Mouse (Mus musculus) adrenal gland, postnatal 36 days (tissue): ENCODE results near the gene Tmem9b. TPM values are rescaled to one million over a fixed set of nuclear protein-coding genes. Genes with fewer than 3 reads are reported as not detected.

Experiments used
- DNase-seq, 2 experiments: peaks; one replicate each; pipeline ENCODE4 v3.0.0; 2021; ENCODE audit warnings: mixed read lengths in 1 of 2
- total RNA-seq, 2 experiments: library from RNA; stranded (reverse); gene quantifications; 2 replicates each; pipeline ENCODE4 v1.2.3; 2021

Gene Tmem9b
- total RNA-seq, 2 experiments from 2014 or later, result 43.9 to 47.2 TPM

DNA sequence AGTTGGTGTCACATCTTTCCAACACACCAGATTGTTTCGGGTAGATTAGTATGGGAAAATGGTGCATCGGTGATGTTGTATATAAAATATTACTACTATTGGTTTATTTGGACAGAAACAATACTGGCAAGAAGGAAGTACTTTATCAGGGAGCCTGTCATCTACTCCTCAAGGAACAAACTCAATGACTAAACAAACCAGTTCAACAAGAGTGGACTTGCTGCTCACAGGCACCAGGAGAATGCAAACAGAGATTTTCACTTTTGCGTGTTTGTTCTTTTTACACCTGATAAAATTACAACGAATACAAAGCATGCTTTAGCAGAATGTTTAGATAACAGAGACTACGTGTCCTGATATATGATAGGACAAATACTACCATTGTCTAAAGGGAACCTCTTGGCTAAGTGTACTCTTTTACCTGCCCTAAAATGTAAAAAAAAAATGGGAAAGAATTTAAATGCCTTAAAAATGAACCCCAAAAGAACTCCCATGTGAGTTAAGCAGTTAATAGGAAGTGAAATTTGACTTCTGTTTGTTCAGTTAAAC, 12.8 kb downstream of the Tmem9b start:
- no peak for DNase-seq

GRCm38 (mm10) chr7:109734806-109735205, 17.9 kb downstream of the Tmem9b start:
- peak; percentile 48 to 63 for DNase-seq

- no peak for DNase-seq
These were observed 21.0 kb downstream of the Tmem9b start, which contains the start of gene Ascl3 for GRCm38 (mm10) chr7:109731626-109732025. Gene Ascl3 (minus strand): TSS chr7:109731726.

- DNase-seq, result no peak
These were observed 29.0 kb downstream of the Tmem9b start, which contains the start of gene BC051019 for GRCm38 (mm10) chr7:109723697-109724096. Gene BC051019 (minus strand): TSS chr7:109723850.

GRCm38 (mm10) chr7:109723114-109723513, 29.6 kb downstream of the Tmem9b start:
- DNase-seq, result no peak

DNA sequence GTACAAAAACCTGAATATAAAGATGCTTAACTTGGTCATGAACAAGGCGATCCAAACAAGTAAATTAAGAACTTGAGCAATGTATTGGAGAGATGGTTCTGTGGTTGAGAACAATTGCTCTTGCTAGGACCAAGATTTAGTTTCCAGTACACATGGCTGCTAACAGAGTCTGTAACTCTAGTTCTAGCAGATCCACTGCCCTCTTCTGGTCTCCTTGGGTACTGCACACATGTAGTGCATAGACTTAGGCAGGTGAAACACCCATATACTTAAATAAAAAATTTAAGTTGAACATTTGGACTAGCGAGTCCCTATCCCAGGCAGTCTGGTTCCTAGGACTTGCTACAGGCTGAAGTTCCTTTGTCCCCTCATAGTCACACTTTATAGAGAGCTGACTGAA, 30.1 kb downstream of the Tmem9b start:
- no peak for DNase-seq

DNA sequence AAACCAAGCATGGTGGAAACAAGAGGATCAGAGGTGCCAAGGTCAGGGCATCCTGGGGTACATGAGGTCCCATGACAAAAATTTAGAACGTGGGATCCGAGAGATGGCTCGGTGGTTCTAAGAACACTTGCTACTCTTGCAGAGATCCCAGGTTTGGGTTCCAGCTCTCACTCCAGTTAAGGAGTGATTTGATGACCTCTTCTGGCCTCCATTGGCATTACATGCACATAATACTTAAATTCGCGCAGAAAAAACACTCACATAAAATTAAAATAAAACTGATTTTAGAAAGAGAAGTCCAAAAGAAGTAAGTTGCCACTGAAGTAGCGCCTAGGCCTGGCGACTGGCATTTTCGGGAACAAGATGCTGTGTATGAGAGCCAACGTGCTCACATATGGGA, 33.4 kb downstream of the Tmem9b start:
- peak in 1 of 2 experiments; percentile 53 for DNase-seq

- DNase-seq, result no peak
These were observed 39.2 kb downstream of the Tmem9b start for GRCm38 (mm10) chr7:109713434-109713982.

- no peak for DNase-seq
These were observed 40.5 kb downstream of the Tmem9b start for GRCm38 (mm10) chr7:109712198-109712597.

DNA sequence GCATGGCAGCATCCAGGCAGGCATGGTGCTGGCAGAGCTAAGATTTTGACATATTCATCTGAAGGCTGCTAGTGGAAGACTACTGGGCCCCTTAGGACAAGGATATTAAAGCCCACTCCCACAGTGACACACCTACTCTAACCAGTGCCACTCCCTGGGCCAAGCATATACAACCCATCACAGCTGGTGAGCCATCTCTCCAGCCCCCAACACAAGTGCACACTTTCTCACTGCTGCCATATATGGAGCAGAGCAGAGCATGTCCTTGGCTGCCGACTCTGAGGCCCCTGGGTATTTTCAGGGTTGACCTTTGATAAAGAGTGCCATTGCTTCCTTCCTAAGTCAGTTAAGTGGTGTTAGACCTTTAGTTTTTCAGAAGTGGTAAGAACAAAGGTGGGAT, 42.6 kb downstream of the Tmem9b start:
- DNase-seq, result peak in 1 of 2 experiments; percentile 10

DNA sequence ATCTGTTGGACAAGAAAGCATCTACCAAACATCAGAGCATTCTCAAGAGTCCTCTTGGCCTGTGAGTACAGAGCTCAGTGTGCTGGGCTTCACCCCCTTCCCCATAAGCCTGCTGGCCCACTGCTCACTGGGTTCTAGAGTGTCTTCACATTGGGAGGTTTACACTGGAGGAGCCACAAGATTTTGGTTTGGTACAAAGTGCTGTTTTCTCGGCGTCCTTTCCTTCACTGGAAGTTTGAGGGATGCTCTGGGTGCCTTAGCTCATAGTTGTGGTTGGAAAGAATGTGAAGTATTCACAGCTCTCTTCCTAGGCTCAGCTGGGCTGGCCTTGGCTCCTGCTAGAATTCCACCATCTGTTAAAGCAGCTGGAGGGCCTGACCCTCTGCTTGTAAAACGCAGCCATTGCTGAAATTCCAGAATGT, 43.7 kb downstream of the Tmem9b start:
- peak in 1 of 2 experiments; percentile 14 for DNase-seq

DNA sequence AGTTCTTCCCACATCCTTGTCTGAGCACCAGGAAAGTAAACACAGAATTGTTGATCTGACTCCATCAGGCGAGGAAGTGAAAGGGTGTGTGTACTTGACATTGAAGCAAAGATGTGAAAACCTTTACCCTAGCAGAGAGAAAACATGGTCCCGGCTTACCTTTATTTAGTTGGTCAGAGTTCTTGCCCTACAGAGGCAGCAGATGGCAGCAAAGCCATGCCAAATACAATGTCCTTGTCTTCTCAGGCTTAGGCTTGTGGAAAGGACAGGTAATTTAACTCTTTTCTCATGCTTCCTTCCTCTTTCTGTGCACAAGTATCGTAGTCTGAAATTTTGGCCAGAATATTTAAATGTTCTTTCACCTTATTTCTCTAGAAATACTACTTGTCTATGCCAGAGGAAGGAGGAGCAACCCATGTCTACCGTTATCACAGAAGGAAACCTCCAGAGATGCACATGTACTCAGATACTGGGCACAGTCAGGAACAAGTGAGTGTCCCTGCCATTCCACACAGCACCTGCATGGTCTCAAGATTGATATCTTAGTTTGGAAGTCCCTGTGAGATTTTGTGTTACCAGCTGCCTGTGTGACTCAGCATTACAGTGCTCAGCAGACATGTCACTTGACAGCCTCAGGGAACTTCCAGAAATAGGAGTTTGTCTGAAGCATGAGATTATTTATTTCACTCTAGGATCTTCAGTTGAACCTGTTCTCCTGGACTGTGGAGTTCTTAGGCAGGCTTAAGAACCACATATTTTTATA, 45.5 kb downstream of the Tmem9b start:
- peak; percentile 46 to 68 for DNase-seq

GRCm38 (mm10) chr7:109704461-109704860, 48.2 kb downstream of the Tmem9b start:
- no peak for DNase-seq

DNA sequence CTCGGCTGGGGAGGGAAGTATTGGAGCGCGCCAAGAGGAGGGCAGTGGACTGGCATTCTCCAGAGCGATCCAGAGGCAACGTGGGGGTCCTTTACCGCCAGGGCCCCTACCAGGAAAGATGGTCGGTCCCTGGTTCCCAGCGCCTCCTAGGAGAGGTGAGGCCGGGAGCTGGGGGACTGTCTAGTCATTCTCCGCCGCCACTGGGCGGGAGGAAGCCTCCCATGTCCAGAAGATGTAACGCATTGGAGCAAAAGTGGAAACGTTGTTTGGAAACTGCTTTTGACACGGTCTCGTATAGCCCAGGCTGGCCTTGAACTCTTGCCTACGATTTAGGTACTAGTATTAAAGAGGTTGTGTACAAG, 48.7 kb downstream of the Tmem9b start:
- no peak for DNase-seq

DNA sequence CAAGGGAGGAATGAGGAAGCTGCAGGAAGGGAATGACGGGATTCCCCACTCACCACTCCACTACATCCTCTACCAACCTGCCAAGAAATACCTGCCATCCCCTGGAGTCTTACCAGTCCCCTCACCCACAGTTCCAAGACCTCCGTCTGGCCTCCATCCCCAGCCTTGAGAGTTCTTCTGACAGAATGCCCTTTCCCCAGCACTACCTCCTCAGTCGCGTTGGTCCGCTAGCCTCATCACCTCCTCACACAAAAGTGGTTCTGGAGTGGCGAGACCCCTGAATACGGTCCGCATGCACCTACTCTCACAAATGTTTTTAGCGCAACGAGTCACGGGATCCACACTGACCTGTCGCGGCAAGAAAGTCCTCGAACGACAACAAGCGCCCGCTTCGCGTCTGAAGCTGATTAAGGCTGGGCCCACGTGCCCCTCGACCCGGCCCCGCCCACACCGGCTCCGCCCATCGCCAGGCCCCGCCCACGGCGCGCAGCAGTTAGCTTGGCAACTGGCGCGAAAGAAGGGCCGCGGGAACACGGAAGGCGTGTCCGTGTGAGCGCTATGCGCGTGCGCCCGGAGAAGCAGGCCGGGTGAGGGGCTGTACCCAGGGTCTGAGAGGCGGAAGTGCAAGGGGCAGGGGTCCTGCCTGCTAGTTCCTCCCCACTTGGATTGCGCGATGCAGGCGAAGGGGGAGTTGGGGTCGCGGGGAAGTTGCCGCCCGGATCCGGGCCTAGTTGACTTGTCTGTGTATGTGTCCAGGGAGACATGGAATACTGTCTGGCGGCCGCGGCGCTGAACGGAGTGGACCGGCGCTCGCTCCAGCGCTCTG, 49.3 kb downstream of the Tmem9b start, which contains the start of the genes St5 and Akip1:
Gene St5, minus strand, starts transcription at position 416 of the 826 bp plus-strand sequence.
Gene Akip1, plus strand, starts transcription at position 501 of the 826 bp plus-strand sequence.
- peak; percentile 99 for DNase-seq

DNA sequence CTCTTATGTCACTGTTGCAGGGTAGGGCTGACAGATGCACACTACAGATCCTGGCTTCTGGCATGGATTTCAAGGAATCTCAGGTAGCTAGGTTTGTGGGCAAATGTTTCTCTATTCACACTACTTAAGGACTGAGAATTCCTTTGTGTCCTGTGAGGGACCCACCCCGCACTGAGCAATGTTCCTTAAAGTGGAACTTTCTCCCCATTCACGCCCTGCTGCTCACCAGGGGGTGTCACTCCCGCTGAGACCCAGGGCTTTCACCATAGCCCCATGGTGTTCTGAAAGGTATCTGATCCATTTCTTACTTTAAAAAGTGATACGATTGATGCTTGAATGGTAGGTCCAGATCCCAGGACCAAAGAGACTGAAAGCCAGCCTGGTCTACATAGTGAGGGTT, 50.0 kb downstream of the Tmem9b start:
- DNase-seq, result no peak

- no peak for DNase-seq
These were observed 52.5 kb downstream of the Tmem9b start for GRCm38 (mm10) chr7:109700213-109700612.

GRCm38 (mm10) chr7:109695339-109695726, 57.3 kb downstream of the Tmem9b start:
- DNase-seq, result no peak

DNA sequence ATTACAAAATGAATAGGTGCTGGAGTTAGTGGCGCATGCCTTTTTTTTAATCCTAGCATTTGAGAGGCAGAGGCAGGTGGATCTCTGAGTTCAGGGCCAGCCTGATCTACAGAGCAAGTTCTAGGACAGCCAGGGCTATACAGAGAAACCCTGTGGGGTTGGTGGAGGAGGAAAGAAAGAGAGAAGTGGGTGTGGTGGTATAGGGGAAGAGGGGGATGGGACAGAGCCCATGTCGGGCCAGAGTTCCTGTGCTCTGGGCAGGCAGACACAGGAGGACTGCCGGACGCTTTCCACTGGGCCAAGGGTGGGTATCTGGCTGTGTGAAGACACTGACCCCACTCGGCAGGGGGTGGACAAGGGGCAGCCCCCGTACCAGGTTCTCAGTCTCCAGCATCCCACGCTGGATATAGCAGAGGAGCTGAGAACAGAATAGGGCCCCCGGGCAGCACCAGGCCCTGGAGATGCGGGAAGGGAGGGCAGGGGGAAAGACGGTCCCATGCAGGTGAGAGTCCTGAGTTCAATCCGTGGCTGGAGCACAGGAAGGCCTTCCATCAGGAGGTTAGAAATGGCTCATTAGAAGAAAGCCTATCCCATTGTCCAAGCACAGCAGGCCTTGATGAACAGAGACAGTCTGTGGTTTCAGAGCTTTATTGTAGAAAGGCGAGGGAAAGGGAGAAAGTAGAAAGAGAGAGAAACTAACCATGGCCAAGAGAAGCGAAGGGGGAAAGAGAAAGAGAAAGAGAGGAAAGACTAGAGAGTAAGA, 57.9 kb downstream of the Tmem9b start:
- DNase-seq, result no peak

DNA sequence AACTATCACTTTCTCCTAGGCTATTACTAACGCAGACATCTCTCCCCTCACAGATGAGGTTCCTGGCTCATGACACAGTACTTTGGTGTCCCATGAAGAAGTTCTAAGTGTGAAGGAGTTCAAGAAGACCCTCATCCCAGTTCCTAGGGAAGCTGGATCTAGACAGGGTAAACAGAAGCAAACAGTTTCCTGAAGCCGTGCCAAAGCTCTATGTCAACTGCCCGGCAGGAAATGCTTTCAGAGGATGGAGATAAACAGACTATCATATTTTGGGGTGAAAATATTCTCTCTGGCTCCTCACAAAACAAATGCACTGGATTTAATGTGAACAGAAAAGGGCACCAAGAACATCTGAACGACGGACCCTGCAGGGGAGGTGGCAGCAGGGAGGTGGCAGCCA, 61.7 kb downstream of the Tmem9b start:
- peak in 1 of 2 experiments; percentile 13 for DNase-seq

DNA sequence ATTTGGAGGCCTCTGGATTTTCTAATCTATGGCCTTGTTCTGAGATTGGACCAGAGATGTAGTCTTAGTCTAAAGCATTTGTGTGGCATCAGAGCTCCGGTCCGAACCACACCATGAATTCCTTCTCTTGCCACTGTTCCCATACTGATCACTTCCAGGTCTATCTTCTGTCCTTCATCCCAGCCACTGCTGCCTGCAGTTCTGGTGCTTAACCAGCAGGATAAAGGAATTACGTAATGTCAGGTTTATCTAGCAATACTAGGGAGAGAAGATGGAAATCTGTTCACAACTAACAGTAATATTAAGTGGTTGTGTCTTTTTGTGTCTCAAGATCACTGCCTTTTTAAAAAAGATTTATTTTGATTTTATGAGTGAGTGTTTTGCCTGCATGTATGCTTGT, 62.6 kb downstream of the Tmem9b start:
- DNase-seq, result no peak
